Mouse (Mus musculus): ENCODE measurements around the gene Oosp2. TPM values are rescaled to one million over a fixed set of nuclear protein-coding genes. Genes with fewer than 3 reads are reported as not detected.

Oosp2 gene
- polyA plus RNA-seq, 1 experiment from 2014 or later = not detected

Other genes with a start within 250 kb of the Oosp2 start
- gene Ms4a4b, start 217.0 kb downstream of the Oosp2 start, polyA plus RNA-seq (2016; fragmentation: Nextera tagmentation; extraction: Ambion mirVana) = not detected in 2 replicates
- 2.0 and 2.2 TPM in 2 replicates for gene Ms4a6c, start 191.2 kb downstream of the Oosp2 start, polyA plus RNA-seq (2016; fragmentation: Nextera tagmentation; extraction: Ambion mirVana)
- not detected in 2 replicates for gene Gm8369, start 174.6 kb downstream of the Oosp2 start, polyA plus RNA-seq (2016; fragmentation: Nextera tagmentation; extraction: Ambion mirVana)
- 2.3 and 3.0 TPM in 2 replicates for gene Ms4a6b, start 144.0 kb downstream of the Oosp2 start, polyA plus RNA-seq (2016; fragmentation: Nextera tagmentation; extraction: Ambion mirVana)
- gene Ms4a4d, start 123.8 kb downstream of the Oosp2 start, polyA plus RNA-seq (2016; fragmentation: Nextera tagmentation; extraction: Ambion mirVana) = 0.31 and 0.99 TPM in 2 replicates
- gene Ms4a6d, start 55.7 kb downstream of the Oosp2 start, polyA plus RNA-seq (2016; fragmentation: Nextera tagmentation; extraction: Ambion mirVana) = 1.4 and 2.5 TPM in 2 replicates
- not detected in 2 replicates for gene Ms4a2, start 36.8 kb downstream of the Oosp2 start, polyA plus RNA-seq (2016; fragmentation: Nextera tagmentation; extraction: Ambion mirVana)
- gene Ms4a3, start 19.7 kb downstream of the Oosp2 start, polyA plus RNA-seq (2016; fragmentation: Nextera tagmentation; extraction: Ambion mirVana) = not detected in 2 replicates
- not detected in 2 replicates for gene Oosp1, start 30.6 kb upstream of the Oosp2 start, polyA plus RNA-seq (2016; fragmentation: Nextera tagmentation; extraction: Ambion mirVana)
- gene Oosp3, start 36.5 kb upstream of the Oosp2 start, polyA plus RNA-seq (2016; fragmentation: Nextera tagmentation; extraction: Ambion mirVana) = not detected in 2 replicates
- gene Gif, start 87.0 kb upstream of the Oosp2 start, polyA plus RNA-seq (2016; fragmentation: Nextera tagmentation; extraction: Ambion mirVana) = not detected in 2 replicates
- 56.0 and 57.6 TPM in 2 replicates for gene Mrpl16, start 109.8 kb upstream of the Oosp2 start, polyA plus RNA-seq (2016; fragmentation: Nextera tagmentation; extraction: Ambion mirVana)
- 13.7 and 16.0 TPM in 2 replicates for gene Stx3, start 158.8 kb upstream of the Oosp2 start, polyA plus RNA-seq (2016; fragmentation: Nextera tagmentation; extraction: Ambion mirVana)
- gene Olfr1417, start 178.7 kb upstream of the Oosp2 start, polyA plus RNA-seq (2016; fragmentation: Nextera tagmentation; extraction: Ambion mirVana) = not detected in 2 replicates
- gene Olfr1418, start 200.5 kb upstream of the Oosp2 start, polyA plus RNA-seq (2016; fragmentation: Nextera tagmentation; extraction: Ambion mirVana) = not detected in 2 replicates
- gene Olfr1419, start 214.5 kb upstream of the Oosp2 start, polyA plus RNA-seq (2016; fragmentation: Nextera tagmentation; extraction: Ambion mirVana) = not detected in 2 replicates
- not detected in 2 replicates for gene Olfr1420, start 226.0 kb upstream of the Oosp2 start, polyA plus RNA-seq (2016; fragmentation: Nextera tagmentation; extraction: Ambion mirVana)

Measured in midbrain, embryonic 10.5 days (tissue).